Mouse (Mus musculus) midbrain, embryonic 15.5 days (tissue): ENCODE data around the gene Hist1h4k. TPM values are rescaled to one million over a fixed set of nuclear protein-coding genes. Genes with fewer than 3 reads are reported as not detected.
A peak's percentile ranks its signal among the peaks of the same experiment; 100 is the strongest.
"Not testable (repeated sequence)": the region's sequence is repeated elsewhere in the genome, so short reads cannot be mapped to it uniquely, and the experiment has no call there.

Experiments used
- ATAC-seq: fragments of 200-750 bp; cut with Nextera tagmentation; replicated peaks from 2 replicates; pipeline ENCODE4 v1.8.0; 2017; ENCODE audit warnings: moderate TSS enrichment
- H3K27ac ChIP-seq: fragments of 300-500 bp; sonication (generic); 2 replicates; pipeline ENCODE4 v1.5.1; 2015; ENCODE audit warnings: mild to moderate bottlenecking, inconsistent platforms
- H3K27me3 ChIP-seq: fragments of 300-500 bp; sonication (generic); replicated peaks from 2 replicates; pipeline ENCODE4 v1.6.1; 2015; ENCODE audit warnings: inconsistent platforms
- H3K36me3 ChIP-seq: fragments of 300-500 bp; sonication (generic); replicated peaks from 2 replicates; pipeline ENCODE4 v1.6.1; 2015; ENCODE audit warnings: inconsistent platforms
- H3K4me1 ChIP-seq: fragments of 300-500 bp; sonication (generic); 2 replicates; pipeline ENCODE4 v1.6.1; 2015; ENCODE audit warnings: inconsistent platforms
- H3K4me2 ChIP-seq: fragments of 300-500 bp; sonication (generic); 2 replicates; pipeline ENCODE4 v1.6.1; 2015; ENCODE audit warnings: inconsistent platforms, mild to moderate bottlenecking, moderate library complexity
- H3K4me3 ChIP-seq: fragments of 300-500 bp; sonication (generic); 2 replicates; pipeline ENCODE4 v1.5.1; 2015; ENCODE audit warnings: mild to moderate bottlenecking, inconsistent platforms
- H3K9ac ChIP-seq: fragments of 300-500 bp; sonication (generic); 2 replicates; pipeline ENCODE4 v1.6.1; 2015; ENCODE audit warnings: mild to moderate bottlenecking, inconsistent platforms
- H3K9me3 ChIP-seq: fragments of 300-500 bp; sonication (generic); 2 replicates; pipeline ENCODE4 v1.6.1; 2016; ENCODE audit warnings: inconsistent platforms
- WGBS: fragments of 180-500 bp; shearing (Covaris S2); methylation state at CpG from one replicate; pipeline ENCODE4 v1.1.7; 2015; ENCODE audit warnings: mixed read lengths; 5-methylcytosine and 5-hydroxymethylcytosine counted together
- polyA plus RNA-seq: library from polyadenylated mRNA; unstranded; fragments of >200 nt; fragmentation: Nextera tagmentation; extraction: Ambion mirVana; gene quantifications from 2 replicates; pipeline ENCODE4 v1.2.1, GENCODE M21; 2015

Hist1h4k gene
- polyA plus RNA-seq, 1 experiment from 2014 or later: 4.2 TPM

DNA sequence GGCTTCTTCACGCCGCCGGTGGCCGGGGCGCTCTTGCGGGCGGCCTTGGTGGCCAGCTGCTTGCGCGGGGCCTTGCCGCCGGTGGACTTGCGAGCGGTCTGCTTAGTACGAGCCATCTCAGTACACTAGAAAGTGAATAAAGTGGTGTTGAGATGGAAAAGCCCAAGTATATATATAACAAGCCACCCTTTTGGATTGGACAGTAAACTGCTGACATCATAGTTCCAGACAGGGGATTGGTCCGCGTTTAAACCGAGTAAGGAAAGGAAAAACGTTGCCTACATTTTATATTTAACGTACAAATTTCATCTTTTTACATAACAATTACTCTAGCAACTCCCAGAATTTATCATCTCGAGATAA is 32.9 kb upstream of the Hist1h4k start, which contains the start of gene Hist1h3i:
TSS of gene Hist1h3i (minus strand) at position 116 of the 363 bp plus-strand sequence.
- Histone ChIP-seq H3K9me3 (no peaks in the 10 kb centered on the region), H3K9ac (peak within 1 kb of the TSS; percentile 38; the same call in 1 of the 2 replicates), H3K36me3 (no peaks in the 10 kb centered on the region), H3K27ac (peak within 1 kb of the TSS; percentile 78), H3K4me3 (peak within 1 kb of the TSS; percentile 41), H3K27me3 (no peaks in the 10 kb centered on the region), H3K4me1 (peaks cover 49% of the 10 kb centered on the region), H3K4me2 (peak within 1 kb of the TSS; percentile 81)
- WGBS: under 1% methylated on average over 19 of the region's 20 CpGs
- ATAC-seq: peak; percentile 80

DNA sequence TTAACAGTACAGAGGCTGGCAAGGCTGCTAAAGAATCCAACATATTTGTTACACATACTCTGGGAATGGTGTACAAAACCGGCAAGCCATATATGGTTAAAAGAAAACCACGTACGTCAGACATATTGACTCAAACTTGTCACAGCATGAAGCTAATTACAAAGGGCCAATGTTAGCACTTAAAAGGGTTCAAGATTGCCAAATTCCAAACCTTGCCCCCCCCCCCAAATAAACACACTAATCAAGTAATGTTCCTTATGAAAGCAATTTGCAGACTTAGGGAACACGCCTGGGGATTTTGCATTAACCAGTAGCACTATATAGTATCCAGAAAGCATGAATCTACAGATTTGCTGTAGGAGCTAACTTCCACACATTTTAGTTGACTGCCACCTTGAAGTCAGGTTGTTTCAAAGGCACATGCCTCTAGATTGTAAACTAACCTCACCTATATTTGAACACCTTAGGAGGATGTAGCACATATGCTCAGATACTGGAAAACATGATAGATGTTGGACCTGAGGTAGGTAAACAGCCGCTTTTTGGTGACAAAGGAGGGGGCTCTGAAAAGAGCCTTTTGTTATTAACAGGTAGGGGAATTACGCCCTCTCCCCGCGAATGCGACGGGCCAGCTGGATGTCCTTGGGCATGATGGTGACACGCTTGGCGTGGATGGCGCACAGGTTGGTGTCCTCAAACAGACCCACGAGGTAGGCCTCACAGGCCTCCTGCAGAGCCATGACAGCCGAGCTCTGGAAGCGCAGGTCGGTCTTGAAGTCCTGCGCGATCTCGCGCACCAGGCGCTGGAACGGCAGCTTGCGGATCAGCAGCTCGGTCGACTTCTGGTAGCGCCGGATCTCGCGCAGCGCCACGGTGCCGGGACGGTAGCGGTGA is 32.3 kb upstream of the Hist1h4k start:
- Histone ChIP-seq H3K4me3 (peak overlapping the region; percentile 41), H3K27ac (peak overlapping the region; percentile 78), H3K9ac (peak overlapping the region; percentile 38; the same call in 1 of the 2 replicates), H3K4me2 (peak overlapping the region; percentile 81), H3K4me1 (peaks cover 45% of the 10 kb centered on the region)
- WGBS: 1% methylated on average over 21 of the region's 35 CpGs
- not testable (repeated sequence) for ATAC-seq, H3K9me3 ChIP-seq, H3K27me3 ChIP-seq, H3K36me3 ChIP-seq

DNA sequence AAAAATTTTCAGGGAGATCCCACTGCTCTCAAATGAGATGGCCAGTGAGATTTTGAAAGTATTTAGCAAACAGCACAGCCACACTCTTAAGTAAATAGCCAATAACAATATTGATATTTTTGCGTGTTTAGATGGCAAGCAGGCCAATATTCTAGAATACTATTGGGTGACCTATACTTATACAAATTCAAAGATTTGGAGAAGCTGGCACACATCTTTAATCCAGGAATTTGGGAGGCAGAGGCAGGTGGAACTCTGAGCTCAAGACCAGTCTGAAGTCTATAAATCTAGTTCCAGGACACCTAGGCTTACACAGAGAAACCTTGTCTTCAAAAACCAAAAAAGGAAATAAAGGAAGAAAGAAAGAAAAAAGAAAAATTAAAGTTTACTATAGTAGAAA is 31.3 kb upstream of the Hist1h4k start:
- Histone ChIP-seq H3K4me2 (no peak overlapping the region), H3K9me3 (no peaks in the 10 kb centered on the region), H3K36me3 (no peaks in the 10 kb centered on the region), H3K9ac (no peak overlapping the region), H3K27ac (no peak overlapping the region), H3K4me3 (no peak overlapping the region), H3K4me1 (peaks cover 45% of the 10 kb centered on the region), H3K27me3 (no peaks in the 10 kb centered on the region)
- ATAC-seq: no peak
- WGBS: 86% methylated on average over 1 of the region's 1 CpGs

- no peak overlapping the region; the same call in 1 of the 2 replicates for H3K4me3 ChIP-seq
- peaks cover 41% of the 10 kb centered on the region for H3K4me1 ChIP-seq
- ATAC-seq: no peak
- no peaks in the 10 kb centered on the region for H3K27me3 ChIP-seq
- H3K36me3 ChIP-seq: no peaks in the 10 kb centered on the region
- WGBS: 50% methylated on average over 6 of the region's 6 CpGs
- peak overlapping the region; percentile 94; the same call in 1 of the 2 replicates for H3K4me2 ChIP-seq
- no peaks in the 10 kb centered on the region for H3K9me3 ChIP-seq
- H3K27ac ChIP-seq: no peak overlapping the region
- H3K9ac ChIP-seq: no peak overlapping the region
Observed at GRCm38 (mm10) chr13:21781021-21781555, 30.8 kb upstream of the Hist1h4k start.

- WGBS: under 1% methylated on average over 44 of the region's 44 CpGs
- no peaks in the 10 kb centered on the region for H3K9me3 ChIP-seq
- H3K36me3 ChIP-seq: no peaks in the 10 kb centered on the region
- H3K4me3 ChIP-seq: peak within 1 kb of the TSS; percentile 54
- H3K4me2 ChIP-seq: peak within 1 kb of the TSS; percentile 94
- ATAC-seq: peak; percentile 12; the same call in 1 of the 2 replicates
- H3K27me3 ChIP-seq: no peaks in the 10 kb centered on the region
- H3K9ac ChIP-seq: peak within 1 kb of the TSS; percentile 49
- H3K4me1 ChIP-seq: peaks cover 37% of the 10 kb centered on the region
- H3K27ac ChIP-seq: peak within 1 kb of the TSS; percentile 68
Observed at GRCm38 (mm10) chr13:21779767-21780731, 29.7 kb upstream of the Hist1h4k start, which contains the start of gene Hist1h1b. Gene Hist1h1b, minus strand, starts transcription at chr13:21780625.

DNA sequence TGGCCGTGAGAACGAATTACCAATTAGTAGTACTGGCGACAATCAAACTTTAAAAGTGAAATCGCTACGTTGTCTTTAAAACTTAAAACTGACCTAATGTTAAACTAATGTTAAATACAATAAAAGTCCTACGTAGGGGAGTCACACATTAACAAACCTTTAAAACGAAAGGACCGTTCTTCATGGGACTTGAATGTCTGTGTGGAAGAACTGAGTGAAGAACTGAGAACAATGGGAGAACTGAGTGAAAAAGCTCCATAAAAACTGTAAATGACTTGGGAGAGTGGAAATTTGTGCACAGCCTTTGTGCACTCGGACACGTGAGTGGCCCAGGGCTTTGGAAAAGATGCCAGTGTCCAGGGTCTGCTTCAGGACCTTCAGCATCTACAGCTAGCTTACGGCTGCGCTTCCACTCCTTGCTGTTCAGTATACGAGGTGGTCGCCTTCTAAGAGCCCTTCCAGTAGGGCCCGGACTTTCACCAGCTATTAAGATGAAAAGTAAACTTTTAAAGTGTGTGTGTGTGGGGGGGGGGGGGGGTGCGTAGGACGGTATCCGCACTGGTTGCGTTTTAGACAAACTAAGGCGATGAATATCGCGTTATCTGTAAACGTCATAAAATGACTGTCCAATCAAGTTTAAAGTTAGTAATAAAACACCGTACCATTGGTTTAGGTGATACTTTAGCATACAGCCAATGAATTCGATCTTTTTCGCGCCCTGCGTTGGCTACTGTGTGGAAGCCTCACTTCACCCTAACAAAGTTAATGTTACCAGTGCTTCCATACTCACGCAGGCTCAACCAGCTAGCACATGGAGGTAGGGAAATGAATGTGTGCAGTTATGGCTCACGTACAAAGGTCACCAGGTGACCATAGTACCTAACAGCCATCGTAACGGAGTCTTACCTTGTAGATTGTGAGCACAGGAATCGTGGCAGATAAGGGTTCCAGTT is 28.8 kb upstream of the Hist1h4k start:
- Histone ChIP-seq H3K9ac (peak overlapping the region; percentile 51), H3K27me3 (no peaks in the 10 kb centered on the region), H3K36me3 (no peaks in the 10 kb centered on the region), H3K27ac (peak overlapping the region; percentile 68), H3K9me3 (no peaks in the 10 kb centered on the region), H3K4me1 (peaks cover 36% of the 10 kb centered on the region), H3K4me2 (peak overlapping the region; percentile 94), H3K4me3 (peak overlapping the region; percentile 54)
- 5% methylated on average over 33 of the region's 33 CpGs for WGBS
- ATAC-seq: peak; percentile 96

- no peaks in the 10 kb centered on the region for H3K27me3 ChIP-seq
- WGBS: 71% methylated on average over 1 of the region's 1 CpGs
- no peak overlapping the region for H3K4me2 ChIP-seq
- H3K9me3 ChIP-seq: no peaks in the 10 kb centered on the region
- H3K4me3 ChIP-seq: no peak overlapping the region
- peaks cover 14% of the 10 kb centered on the region for H3K4me1 ChIP-seq
- no peaks in the 10 kb centered on the region for H3K36me3 ChIP-seq
- no peak for ATAC-seq
- no peak overlapping the region for H3K27ac ChIP-seq
- no peak overlapping the region for H3K9ac ChIP-seq
Observed at GRCm38 (mm10) chr13:21755707-21756106, 5.4 kb upstream of the Hist1h4k start.

- H3K27me3 ChIP-seq, H3K36me3 ChIP-seq, H3K9me3 ChIP-seq: not testable (repeated sequence)
- Histone ChIP-seq H3K27ac (peak overlapping the region; percentile 95; the same call in 1 of the 2 replicates), H3K9ac (peak overlapping the region; percentile 31), H3K4me1 (peaks cover 16% of the 10 kb centered on the region), H3K4me3 (peak overlapping the region; percentile 49), H3K4me2 (peak overlapping the region; percentile 79)
- peak; percentile 2 for ATAC-seq
- under 1% methylated on average over 26 of the region's 26 CpGs for WGBS
Observed at GRCm38 (mm10) chr13:21754294-21755001, 4.1 kb upstream of the Hist1h4k start.

GRCm38 (mm10) chr13:21753524-21754285 is 3.4 kb upstream of the Hist1h4k start, which contains the start of the genes Hist1h2ak and Hist1h2bn:
Gene Hist1h2ak, minus strand, starts transcription at chr13:21753827.
Gene Hist1h2bn, plus strand, starts transcription at chr13:21754123.
- Histone ChIP-seq H3K27ac (peak within 1 kb of the TSS; percentile 95), H3K4me2 (peak within 1 kb of the TSS; percentile 79), H3K9ac (peak within 1 kb of the TSS; percentile 42), H3K4me3 (peak within 1 kb of the TSS; percentile 49), H3K4me1 (peaks cover 22% of the 10 kb centered on the region)
- not testable (repeated sequence) for H3K9me3 ChIP-seq, H3K36me3 ChIP-seq, H3K27me3 ChIP-seq
- under 1% methylated on average over 47 of the region's 50 CpGs for WGBS
- ATAC-seq: peak; percentile 97

GRCm38 (mm10) chr13:21753051-21753523 is 2.8 kb upstream of the Hist1h4k start:
- ATAC-seq: no peak
- 2% methylated on average over 10 of the region's 10 CpGs for WGBS
- peak overlapping the region; percentile 42 for H3K9ac ChIP-seq
- H3K27ac ChIP-seq: peak overlapping the region; percentile 95
- H3K27me3 ChIP-seq: no peaks in the 10 kb centered on the region
- peak overlapping the region; percentile 79 for H3K4me2 ChIP-seq
- H3K9me3 ChIP-seq: no peaks in the 10 kb centered on the region
- H3K4me3 ChIP-seq: peak overlapping the region; percentile 49
- H3K4me1 ChIP-seq: peaks cover 26% of the 10 kb centered on the region
- no peaks in the 10 kb centered on the region for H3K36me3 ChIP-seq
